Mouse (Mus musculus) lung, embryonic 14.5 days (tissue): ENCODE data around the gene Cpn1. TPM values are rescaled to one million over a fixed set of nuclear protein-coding genes. Genes with fewer than 3 reads are reported as not detected.
A peak's percentile ranks its signal among the peaks of the same experiment; 100 is the strongest.

ENCODE experiments used
- ATAC-seq: fragments of 200-750 bp; cut with Nextera tagmentation; 2 replicates; pipeline ENCODE4 v1.8.0; 2017; ENCODE audit warnings: mild to moderate bottlenecking, moderate TSS enrichment, moderate library complexity; ENCODE audit not compliant: insufficient read depth
- DNase-seq: peaks from one replicate; pipeline ENCODE4 v3.0.0-alpha.2; 2015
- H3K27ac ChIP-seq: fragments of 300-500 bp; sonication (generic); 2 replicates; pipeline ENCODE4 v1.5.1; 2014; ENCODE audit warnings: low read depth, mild to moderate bottlenecking, moderate library complexity
- H3K27me3 ChIP-seq: fragments of 300-500 bp; sonication (generic); 2 replicates; pipeline ENCODE4 v1.6.1; 2014; ENCODE audit warnings: low read length, control low read depth; ENCODE audit not compliant: insufficient read depth
- H3K36me3 ChIP-seq: fragments of 300-500 bp; sonication (generic); 2 replicates; pipeline ENCODE4 v1.6.1; 2014; ENCODE audit warnings: control low read depth; ENCODE audit not compliant: insufficient read depth
- H3K4me1 ChIP-seq: fragments of 300-500 bp; sonication (generic); 2 replicates; pipeline ENCODE4 v1.6.1; 2014; ENCODE audit warnings: antibody characterized with exemption, control low read depth; ENCODE audit not compliant: insufficient read depth
- H3K4me2 ChIP-seq: fragments of 300-500 bp; sonication (generic); 2 replicates; pipeline ENCODE4 v1.6.1; 2014; ENCODE audit warnings: mild to moderate bottlenecking
- H3K4me3 ChIP-seq: fragments of 300-500 bp; sonication (generic); 2 replicates; pipeline ENCODE4 v1.5.1; 2014; ENCODE audit warnings: low read depth, low read length
- H3K9ac ChIP-seq: fragments of 300-500 bp; sonication (generic); 2 replicates; pipeline ENCODE4 v1.6.1; 2014
- H3K9me3 ChIP-seq: fragments of 300-500 bp; sonication (generic); 2 replicates; pipeline ENCODE4 v1.6.1; 2016; ENCODE audit warnings: low read depth, low read length, control low read depth
- CTCF ChIP-seq: IDR thresholded peaks from 2 replicates; pipeline ENCODE4 v1.5.1; 2016; ENCODE audit warnings: antibody characterized with exemption, low read depth
- WGBS: fragments of 180-500 bp; shearing (Covaris S2); extraction: QIAGEN DNeasy Blood & Tissue Kit; methylation state at CpG from one replicate; pipeline ENCODE4 v1.1.7; 2014; 5-methylcytosine and 5-hydroxymethylcytosine counted together
- polyA plus RNA-seq: library from polyadenylated mRNA; unstranded; fragments of >200 nt; fragmentation: Nextera tagmentation; extraction: Ambion mirVana; gene quantifications from 2 replicates; pipeline ENCODE4 v1.2.1, GENCODE M21; 2014

Gene Cpn1
- polyA plus RNA-seq, 1 experiment from 2014 or later = 5.4 TPM

DNA sequence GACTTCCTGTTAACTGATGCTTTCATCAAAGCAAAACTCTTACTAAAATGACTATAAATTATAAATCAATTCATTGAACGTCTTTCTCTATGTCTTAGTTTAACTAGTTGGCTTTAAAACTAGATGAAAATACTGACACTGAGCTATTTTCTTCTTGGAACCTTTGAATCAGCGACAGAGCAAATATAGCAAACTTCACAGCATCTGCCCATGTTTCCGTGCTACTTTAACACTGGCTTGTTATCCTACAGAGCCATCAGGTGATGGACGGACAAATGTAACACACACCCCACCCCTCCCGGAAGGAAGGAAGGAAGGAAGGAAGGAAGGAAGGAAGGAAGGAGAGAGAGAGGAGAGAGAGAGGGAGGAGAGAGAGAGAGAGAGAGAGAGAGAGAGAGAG lies 58.4 kb downstream of the Cpn1 start:
- Histone ChIP-seq H3K9me3 (no peaks in the 10 kb centered on the region), H3K9ac (no peak overlapping the region), H3K27ac (no peak overlapping the region), H3K4me2 (no peak overlapping the region), H3K27me3 (no peaks in the 10 kb centered on the region), H3K36me3 (no peaks in the 10 kb centered on the region; the same call in 1 of the 2 replicates), H3K4me3 (no peak overlapping the region), H3K4me1 (0 out of 2 replicates have a peak, but pooled peaks cover 3% of the 10 kb centered on the region)
- WGBS = 64% methylated on average over 5 of the region's 5 CpGs
- ATAC-seq (no peak), DNase-seq (no peak)
- TF ChIP-seq CTCF = no peak

DNA sequence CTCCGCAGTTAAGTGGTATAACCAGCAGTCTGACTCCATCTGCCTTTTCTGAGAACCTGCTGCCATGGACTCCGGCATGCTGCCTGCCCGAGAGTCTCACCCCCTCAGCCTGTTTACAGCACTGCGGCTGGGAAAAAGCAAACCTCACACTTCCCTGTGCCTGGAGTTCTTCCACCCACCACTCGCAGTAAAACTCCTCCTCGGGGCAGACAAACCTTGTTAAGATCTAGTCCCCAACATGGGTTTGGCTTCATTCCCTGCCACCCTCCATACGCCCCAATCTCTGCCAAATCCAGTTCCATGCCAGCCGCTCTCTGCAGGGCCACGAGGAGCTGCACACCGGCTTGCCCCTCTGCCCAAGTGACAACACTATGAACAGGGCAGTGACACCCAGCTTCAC lies 59.3 kb downstream of the Cpn1 start:
- Histone ChIP-seq H3K9ac (no peak overlapping the region), H3K4me2 (no peak overlapping the region), H3K4me3 (no peak overlapping the region), H3K9me3 (no peaks in the 10 kb centered on the region), H3K27me3 (no peaks in the 10 kb centered on the region), H3K36me3 (no peaks in the 10 kb centered on the region; the same call in 1 of the 2 replicates), H3K4me1 (0 out of 2 replicates have a peak, but pooled peaks cover 3% of the 10 kb centered on the region), H3K27ac (no peak overlapping the region)
- no peak for DNase-seq
- 57% methylated on average over 10 of the region's 10 CpGs for WGBS
- ATAC-seq = no peak
- TF ChIP-seq CTCF = no peak

DNA sequence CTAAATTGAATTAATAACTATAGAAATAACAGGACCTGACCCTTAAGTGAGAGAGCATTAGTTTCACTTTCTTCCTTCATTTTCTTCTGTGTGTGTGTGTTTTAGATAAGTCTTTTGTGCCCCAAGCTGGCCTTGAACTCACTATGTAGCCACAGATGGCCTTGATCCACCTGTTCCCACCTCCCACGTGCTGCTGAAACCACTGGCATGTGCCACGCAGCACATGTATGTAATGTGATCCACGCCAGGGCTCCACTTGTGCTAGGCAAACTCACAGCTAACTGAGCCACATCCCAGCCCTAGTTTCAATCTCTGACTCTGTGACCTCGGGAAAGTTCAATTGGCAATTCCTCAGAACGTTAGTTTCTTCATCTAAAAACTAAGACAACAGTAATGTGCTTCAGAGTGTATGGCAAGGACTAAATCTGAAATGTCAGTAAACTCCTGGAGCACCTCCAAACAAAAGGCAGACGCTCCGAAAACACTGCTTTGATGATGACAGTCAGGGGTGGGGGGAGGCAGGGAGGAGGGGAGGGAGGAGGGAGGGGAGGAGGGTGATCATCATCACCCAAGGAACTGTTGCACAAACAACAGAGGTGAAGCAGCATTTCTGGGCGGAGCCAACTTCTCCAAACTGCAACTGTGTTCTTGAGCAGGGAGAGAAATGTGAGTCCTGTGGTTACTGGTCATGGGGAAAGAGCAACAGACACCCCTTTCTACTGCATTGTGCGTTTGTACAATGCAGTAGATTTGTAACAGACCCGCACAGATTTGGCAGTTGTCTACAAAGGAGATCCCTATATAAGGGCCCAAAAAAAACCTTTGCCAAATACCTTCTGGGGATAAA lies 60.0 kb downstream of the Cpn1 start:
- Histone ChIP-seq H3K9ac (no peak overlapping the region), H3K4me3 (no peak overlapping the region), H3K36me3 (no peaks in the 10 kb centered on the region; the same call in 1 of the 2 replicates), H3K27ac (no peak overlapping the region), H3K4me2 (no peak overlapping the region), H3K4me1 (0 out of 2 replicates have a peak, but pooled peaks cover 3% of the 10 kb centered on the region), H3K27me3 (no peaks in the 10 kb centered on the region), H3K9me3 (no peaks in the 10 kb centered on the region)
- peak; percentile 26 for DNase-seq
- WGBS = 68% methylated on average over 10 of the region's 10 CpGs
- ATAC-seq = no peak
- TF ChIP-seq CTCF = no peak

DNA sequence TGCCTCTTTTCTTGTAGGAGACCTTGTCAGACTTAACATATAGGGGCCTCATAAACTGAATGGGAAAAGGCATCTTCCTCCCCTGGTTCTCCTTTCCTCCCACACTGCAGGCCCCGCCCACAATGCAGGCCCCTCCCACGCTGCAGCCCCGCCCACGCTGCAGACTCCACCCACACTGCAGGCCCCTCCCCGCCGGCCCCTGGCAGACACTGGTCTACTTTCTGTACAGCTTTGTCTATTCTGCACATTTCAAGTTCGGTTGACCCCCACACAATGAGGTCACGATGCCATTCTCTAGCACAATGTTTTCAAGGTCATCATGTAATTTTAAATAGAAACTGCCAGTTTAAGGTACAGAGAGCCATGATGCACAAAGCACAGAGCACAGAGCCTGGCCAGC lies 62.0 kb downstream of the Cpn1 start:
- H3K9ac ChIP-seq = no peak overlapping the region
- H3K4me1 ChIP-seq = peaks cover 5% of the 10 kb centered on the region; the same call in 1 of the 2 replicates
- WGBS = 66% methylated on average over 8 of the region's 8 CpGs
- DNase-seq (no peak), ATAC-seq (no peak)
- no peak overlapping the region for H3K27ac ChIP-seq
- no peaks in the 10 kb centered on the region for H3K27me3 ChIP-seq
- H3K4me2 ChIP-seq = no peak overlapping the region
- no peaks in the 10 kb centered on the region for H3K9me3 ChIP-seq
- H3K36me3 ChIP-seq = no peaks in the 10 kb centered on the region; the same call in 1 of the 2 replicates
- no peak overlapping the region for H3K4me3 ChIP-seq
- no peak for TF ChIP-seq CTCF

DNA sequence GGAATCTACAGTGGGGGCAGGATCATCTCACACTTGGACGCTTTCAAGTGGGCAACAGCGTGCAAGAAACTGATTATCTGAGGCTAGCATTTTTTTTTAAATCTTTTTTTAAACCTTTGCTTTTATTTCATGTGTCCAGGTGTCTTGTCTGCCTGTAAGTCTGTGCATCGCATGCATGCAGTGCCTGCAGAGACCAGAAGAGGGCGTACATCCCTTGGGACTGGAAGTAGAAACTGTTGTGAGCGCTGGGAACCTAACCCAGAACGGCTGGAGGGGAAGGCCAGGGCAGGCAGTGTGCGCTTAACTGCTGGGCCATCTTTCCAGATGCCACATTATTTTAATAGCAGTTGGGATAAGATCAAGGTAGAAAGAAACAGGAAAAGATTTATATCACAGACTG lies 63.4 kb downstream of the Cpn1 start:
- no peak overlapping the region for H3K4me3 ChIP-seq
- H3K27ac ChIP-seq = no peak overlapping the region
- DNase-seq (no peak), ATAC-seq (no peak)
- no peaks in the 10 kb centered on the region for H3K9me3 ChIP-seq
- H3K9ac ChIP-seq = no peak overlapping the region
- 92% methylated on average over 7 of the region's 7 CpGs for WGBS
- no peaks in the 10 kb centered on the region for H3K27me3 ChIP-seq
- H3K4me1 ChIP-seq = peaks cover 5% of the 10 kb centered on the region; the same call in 1 of the 2 replicates
- TF ChIP-seq CTCF = peak; percentile 41
- H3K4me2 ChIP-seq = no peak overlapping the region
- H3K36me3 ChIP-seq = no peaks in the 10 kb centered on the region; the same call in 1 of the 2 replicates

DNA sequence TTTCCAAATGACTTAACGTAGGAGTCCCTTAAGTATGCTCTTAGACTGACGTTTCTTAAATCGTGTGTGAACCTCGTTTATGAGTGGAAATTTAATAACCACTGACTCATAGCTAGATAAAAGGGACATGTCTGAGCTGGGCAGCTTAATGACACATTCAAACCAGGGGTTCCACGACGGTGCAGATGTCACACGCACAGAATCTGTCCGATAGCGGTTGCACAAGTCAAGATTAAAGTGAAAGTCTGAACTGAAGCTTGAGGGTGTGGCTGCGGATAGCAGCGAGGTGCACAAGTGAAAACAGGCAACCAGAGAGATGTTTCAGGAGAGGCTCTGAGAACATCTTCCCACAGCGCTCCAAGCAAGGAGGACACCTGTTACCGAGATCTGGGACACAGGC lies 64.9 kb downstream of the Cpn1 start:
- Histone ChIP-seq H3K27me3 (no peaks in the 10 kb centered on the region), H3K4me2 (no peak overlapping the region), H3K27ac (no peak overlapping the region), H3K4me3 (no peak overlapping the region), H3K9me3 (no peaks in the 10 kb centered on the region), H3K4me1 (peaks cover 6% of the 10 kb centered on the region), H3K9ac (no peak overlapping the region), H3K36me3 (no peaks in the 10 kb centered on the region; the same call in 1 of the 2 replicates)
- ATAC-seq (no peak), DNase-seq (no peak)
- no peak for TF ChIP-seq CTCF
- WGBS = 54% methylated on average over 13 of the region's 13 CpGs

DNA sequence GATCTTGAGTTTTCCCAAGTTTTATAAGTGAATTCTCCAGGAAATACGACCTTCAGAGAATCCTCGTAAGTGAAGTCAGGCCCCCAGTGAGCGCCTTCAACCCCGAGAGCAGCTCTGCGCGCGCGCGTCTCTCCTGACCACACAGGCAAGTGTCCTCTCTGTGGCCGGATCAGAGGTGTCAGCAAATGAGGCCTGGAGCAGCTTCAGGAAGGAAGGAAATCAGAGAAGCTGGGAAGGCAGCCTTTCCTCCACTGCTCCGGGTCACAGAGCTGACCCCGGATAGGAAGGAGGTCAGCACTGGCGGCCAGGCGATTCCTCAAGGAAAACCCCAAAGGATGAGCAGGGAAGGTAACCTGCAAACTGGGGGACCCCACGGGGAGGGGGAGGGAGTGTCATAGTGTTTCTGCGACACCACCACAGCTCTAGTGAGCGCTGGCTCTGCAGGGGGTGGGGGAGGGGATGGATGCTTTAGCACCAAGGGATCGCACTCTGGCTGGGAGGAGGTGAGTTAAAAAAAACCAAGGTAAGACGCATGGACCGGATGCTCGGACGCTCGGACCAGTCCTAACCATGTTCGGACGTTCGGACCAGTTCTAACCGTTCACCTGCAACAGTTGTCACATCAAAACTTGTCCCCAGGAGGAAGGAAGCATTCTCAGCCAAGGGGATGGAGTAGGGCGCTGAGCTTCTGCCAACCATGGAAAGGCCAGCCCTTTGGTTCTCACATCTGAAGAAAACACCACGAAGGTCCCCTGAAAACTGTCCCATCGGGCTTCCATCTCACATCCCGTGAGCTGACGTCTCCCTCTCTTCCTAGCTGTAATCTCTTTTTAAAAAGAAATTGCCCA lies 65.7 kb downstream of the Cpn1 start:
- Histone ChIP-seq H3K4me2 (peak overlapping the region; percentile 44), H3K9me3 (no peaks in the 10 kb centered on the region), H3K4me3 (no peak overlapping the region), H3K27me3 (no peaks in the 10 kb centered on the region), H3K27ac (no peak overlapping the region), H3K9ac (no peak overlapping the region), H3K4me1 (peaks cover 7% of the 10 kb centered on the region), H3K36me3 (no peaks in the 10 kb centered on the region; the same call in 1 of the 2 replicates)
- 21% methylated on average over 32 of the region's 32 CpGs for WGBS
- peak; percentile 47 for DNase-seq
- no peak for TF ChIP-seq CTCF
- no peak for ATAC-seq
